Mouse (Mus musculus) liver, embryonic 14.5 days (tissue): ENCODE results near the gene Corin.

Experiments
- CTCF ChIP-seq: IDR thresholded peaks from 2 replicates; pipeline ENCODE4 v1.5.1; 2016; ENCODE audit warnings: antibody characterized with exemption, low read depth, control low read depth
- EP300 ChIP-seq: IDR thresholded peaks from 2 replicates; pipeline ENCODE4 v1.6.1; 2016; ENCODE audit warnings: antibody characterized with exemption, low read depth

- TF ChIP-seq EP300 (no peak), CTCF (no peak)
Observed at GRCm38 (mm10) chr5:72427556-72427955, 76.7 kb downstream of the Corin start.
